Mouse (Mus musculus) adrenal gland, postnatal 36 days (tissue): Measurements from ENCODE around the gene Abcb1a. TPM values are rescaled to one million over a fixed set of nuclear protein-coding genes. Genes with fewer than 3 reads are reported as not detected.

Experiments
- DNase-seq, 2 experiments: peaks; one replicate each; pipeline ENCODE4 v3.0.0; 2021; ENCODE audit warnings: mixed read lengths in 1 of 2
- long read RNA-seq, 2 experiments: library from polyadenylated mRNA; stranded (forward); transcript quantifications; one replicate each; pipeline ENCODE4 v2.0.0; 2021; ENCODE audit warnings: borderline sequencing depth in 2 of 2
- total RNA-seq, 2 experiments: library from RNA; stranded (reverse); gene quantifications; 2 replicates each; pipeline ENCODE4 v1.2.3; 2021

Gene Abcb1a
- 10 to 100 TPM; 53.7 to 54.4 TPM for total RNA-seq
- long read RNA-seq, experiment 1, full-length matches to known transcripts = 3 of 13 reads
- long read RNA-seq, experiment 1, partial matches to known transcripts = 8 of 13 reads
- long read RNA-seq, experiment 1, other reads (novel, unspliced or antisense) = 2 of 13 reads
- long read RNA-seq, experiment 2, partial matches to known transcripts = 0 of 2 reads
- long read RNA-seq, experiment 2, other reads (novel, unspliced or antisense) = 1 of 2 reads

DNA sequence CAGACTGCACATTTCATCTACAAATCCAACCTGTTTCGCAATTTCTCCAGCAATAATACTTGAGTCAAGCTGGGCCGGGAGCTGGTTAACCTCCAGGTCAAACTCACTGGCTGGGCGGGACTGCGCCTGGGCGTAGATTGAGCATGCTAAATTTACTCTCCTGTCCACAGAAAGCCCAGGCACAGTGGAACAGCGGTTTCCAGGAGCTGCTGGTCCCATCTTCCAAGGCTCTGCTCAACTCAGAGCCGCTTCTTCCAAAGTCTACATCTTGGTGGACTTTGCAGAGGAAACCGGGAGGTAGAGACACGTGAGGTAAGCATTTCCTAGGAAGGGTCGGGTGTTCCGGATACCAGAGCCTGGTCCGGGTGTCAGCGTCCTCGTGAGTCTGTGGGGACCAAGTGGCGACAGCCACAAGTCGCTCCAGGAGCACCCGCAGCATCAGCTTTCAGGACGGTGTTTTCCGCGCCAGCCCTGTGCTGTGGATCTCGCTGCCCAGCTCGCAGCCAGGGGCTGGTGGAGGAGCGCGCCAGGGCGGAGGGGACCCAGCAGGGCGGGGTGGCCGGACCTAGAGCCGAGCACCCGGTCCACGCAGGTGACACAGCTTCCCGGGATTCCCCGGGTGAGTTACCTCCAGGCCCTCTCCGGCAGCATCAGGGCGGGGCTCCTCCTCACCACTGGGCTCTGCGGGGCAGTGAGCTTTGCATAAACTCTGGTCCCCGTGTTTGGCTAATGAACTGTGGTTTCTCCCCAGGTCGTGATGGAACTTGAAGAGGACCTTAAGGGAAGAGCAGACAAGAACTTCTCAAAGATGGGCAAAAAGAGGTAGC is at the start of gene Abcb1a:
Gene Abcb1a (plus strand): TSS at position 167 of the 827 bp plus-strand sequence.
- peak; percentile 69 to 83 for DNase-seq

DNA sequence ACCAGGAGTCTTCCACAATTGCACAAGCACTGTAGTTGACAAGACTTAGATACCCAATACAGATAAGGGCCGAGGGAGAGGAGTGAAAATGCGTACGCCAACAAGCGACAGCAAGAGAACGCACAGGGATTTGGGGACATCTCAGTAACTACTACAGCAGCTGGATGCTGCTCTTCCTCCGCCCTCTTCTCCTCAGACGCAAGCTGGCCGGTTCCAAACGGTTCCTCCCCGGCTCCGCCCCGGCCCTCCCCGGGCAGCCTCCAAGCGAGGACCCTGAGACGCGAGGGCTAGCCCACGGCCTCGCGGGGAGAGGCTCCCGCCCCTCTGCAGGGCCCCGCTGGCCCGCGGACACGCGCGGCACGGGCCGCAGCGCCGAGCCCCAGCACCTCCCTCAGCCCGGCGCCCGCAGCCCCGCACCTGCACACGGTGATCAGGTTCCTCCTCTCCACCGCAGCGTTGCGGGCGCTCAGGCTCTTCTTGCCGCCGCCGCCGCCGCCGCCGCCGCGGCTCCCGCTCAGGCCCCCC is 37.7 kb upstream of the Abcb1a start:
- DNase-seq = peak; percentile 79 to 82

DNA sequence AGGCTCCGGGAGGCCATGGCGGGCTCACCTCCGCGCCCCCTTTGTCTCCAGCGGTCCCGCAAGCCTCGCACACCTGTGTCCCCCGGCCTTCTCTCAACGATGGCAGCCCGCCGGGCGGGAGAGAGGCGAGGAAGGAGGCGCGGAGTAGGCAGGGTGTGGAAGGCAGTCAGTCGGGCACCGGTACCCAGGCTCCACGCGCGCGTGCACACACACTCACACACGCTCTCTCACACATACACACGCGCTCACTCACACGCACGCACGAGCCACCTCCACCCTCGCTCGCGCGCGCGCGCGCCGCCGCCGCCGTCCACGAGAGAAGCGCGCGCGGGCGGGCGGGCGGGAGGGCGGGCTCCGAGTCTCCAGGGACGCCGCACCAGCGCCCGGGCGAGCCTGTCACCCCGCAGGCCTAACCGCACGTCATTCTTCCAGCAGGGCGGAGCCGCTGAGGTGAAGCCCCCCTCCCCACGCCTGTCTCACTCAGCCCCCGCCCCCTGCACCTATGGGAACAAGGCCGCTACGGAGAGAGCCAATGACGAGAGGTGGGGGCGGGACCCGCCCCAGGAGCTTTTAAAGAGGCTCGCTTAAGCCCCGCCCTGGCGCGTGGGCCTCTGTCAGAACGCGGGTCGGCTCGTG is 37.2 kb upstream of the Abcb1a start, which contains the start of gene Rundc3b:
Gene Rundc3b (minus strand): TSS at position 357 of the 636 bp plus-strand sequence.
- DNase-seq = peak; percentile 94

DNA sequence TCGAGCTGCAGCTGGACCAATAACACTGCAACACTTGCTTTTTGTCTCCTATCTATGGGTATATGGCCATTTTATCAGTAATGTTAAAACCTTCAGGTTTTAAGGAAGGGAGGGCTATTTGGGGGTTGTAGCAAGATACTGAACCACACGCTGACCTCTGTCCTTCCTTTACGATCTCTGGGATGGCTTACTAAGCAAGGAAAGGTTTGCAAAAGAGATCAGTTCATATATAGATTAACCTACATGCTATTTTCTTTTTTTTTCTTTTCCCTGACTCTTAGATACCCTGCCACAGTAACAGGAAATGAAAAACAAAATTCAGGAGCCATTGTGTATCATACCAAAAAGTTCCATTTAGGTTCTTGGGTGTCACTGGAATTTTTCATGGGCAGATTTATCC is 27.0 kb upstream of the Abcb1a start:
- DNase-seq = no peak

DNA sequence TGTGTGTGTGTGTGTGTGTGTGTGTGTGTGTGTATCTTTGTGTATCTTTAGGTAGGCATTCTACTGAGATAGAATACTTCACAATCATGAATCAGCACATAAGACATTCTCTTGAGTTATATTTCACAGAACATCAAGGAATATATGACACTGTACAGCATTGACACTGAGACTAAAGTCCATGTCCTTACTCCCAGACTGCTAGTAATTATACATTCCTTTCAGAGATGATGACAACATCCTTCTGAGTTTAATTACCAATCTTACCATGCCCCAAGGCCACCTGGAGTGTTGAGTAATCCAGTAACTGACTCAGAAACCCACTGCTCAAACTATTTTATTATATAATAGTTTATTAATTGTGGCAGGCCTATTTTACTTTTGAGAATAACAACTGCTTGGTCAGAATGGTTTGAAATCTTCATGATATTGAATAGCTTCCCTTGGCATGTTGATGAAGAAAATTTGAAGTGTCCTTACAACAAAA is 25.3 kb upstream of the Abcb1a start:
- DNase-seq = peak; percentile 37 to 38

DNA sequence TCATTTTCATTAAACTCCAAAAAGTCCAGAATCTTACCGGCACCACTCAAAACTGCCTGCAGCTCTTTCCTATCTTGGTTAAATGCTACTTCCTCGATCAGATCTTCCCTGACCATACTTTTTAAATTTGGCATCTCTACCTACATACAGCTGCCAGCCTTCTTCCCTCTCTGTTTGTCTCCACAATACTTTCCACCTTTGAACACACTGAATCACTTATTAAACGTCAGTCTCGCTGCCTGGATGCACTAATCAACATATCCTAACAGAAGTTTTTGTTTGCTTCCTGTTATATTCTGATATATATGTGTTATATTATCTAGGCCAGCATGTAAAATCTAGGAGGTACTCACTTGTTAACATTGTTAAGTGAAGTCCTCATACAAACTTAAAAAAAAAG is 11.6 kb upstream of the Abcb1a start:
- DNase-seq = no peak

DNA sequence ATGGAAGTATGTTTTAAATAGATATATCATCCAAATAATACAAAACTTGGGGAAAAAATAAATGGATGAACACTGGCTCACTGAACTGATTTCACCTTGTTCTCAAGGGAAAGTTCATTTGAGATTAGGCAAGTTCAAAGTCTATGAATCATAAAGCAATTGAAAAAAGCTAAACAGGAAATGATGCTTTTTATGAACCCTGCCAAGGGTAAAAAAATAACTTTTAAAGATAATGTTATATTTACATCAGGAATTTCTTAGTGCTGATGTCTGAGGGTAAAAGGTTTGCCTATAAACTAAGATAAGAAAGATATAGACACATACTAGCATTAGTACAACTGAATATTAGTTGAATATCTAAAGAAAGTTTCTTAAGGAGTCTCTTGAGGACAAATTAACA is 11.1 kb upstream of the Abcb1a start:
- DNase-seq = no peak

DNA sequence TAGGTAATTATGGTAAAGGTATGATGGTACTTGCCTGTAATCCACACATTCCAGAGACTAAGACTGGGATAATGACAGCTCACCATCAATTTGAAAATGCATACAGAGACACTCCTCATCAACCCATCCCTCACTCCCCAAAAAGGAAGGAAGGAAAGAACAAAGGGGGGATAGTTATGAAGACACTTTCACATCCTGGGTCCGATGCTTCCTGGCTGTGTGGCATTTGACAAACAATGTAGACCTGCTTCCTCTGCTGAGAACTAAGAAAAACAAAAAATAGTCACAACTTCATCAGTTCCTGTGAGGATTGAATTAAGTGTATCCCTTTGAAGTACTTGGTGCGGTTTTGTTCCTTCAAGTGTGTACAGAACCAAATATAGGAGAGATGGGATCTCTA is 7.8 kb upstream of the Abcb1a start:
- DNase-seq = no peak

DNA sequence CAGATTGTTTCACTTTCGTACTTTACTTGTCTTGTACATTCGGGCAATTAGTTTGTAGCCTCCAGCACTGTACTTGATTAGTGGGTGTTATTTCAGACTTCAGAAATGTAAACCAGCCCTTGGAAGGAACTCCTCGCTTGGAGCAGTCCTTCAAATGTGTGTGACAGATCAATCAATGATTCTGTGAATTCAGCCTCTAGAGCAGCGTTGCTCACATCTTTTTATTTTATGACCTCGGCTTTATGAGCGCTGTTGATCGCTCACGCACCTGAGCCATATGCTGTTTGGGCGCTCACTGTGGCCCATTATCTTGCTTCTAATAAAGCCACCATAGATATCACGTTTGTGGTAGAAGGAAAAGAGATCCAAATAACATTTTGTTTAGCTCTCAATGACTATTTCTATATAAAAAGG is 868 bp downstream of the Abcb1a start:
- DNase-seq = no peak

DNA sequence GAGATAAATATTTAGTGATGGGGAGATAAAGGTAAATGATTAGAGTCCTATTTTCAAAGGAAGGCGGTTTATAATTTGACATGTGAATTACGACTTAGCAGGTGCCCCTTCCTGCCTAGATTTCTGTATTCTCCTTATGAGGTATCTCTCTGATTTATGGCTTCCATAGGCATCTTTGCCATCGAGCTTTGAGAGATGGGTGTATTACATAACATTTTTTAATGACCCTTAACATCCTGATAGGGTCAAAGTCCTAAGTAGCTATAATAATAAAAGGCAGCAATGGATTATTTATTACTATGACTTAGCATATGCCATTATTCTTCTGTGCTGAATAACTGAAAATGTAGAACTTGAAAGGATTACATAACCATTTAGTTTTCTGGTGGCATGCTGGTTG is 4.8 kb downstream of the Abcb1a start:
- no peak for DNase-seq

DNA sequence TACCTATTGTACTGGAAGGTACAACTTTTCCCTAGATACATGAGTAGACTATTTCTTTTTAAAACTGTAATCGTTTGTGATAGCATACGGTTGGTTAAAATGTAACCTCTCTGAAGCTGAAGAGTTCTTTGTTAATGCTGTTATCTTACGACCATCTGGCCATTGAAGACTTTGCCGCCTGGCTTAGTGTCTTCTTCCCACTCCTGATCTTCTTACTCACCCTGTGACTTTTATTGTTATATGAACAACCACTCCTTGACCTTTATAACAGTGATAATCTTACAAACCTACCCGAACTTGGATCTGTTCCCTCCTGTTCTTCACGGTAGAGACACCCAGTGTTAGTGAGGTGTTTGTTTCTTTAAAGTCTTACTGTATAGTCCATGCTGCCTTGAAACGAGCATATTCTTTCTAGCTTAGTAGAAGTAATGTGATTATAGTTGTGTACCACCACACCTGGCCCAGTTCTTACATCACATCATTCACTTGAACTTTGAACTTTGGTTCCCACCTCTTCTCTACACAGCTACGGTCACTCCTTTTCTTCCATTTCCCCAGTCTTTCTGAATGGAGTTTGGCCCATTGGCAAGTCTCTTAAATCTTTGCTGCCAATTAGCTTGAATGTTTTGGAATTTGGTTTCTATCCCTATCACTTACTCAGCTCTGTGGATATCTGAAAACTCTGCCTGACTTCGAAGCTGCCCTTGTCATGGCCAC is 8.0 kb downstream of the Abcb1a start:
- no peak for DNase-seq

DNA sequence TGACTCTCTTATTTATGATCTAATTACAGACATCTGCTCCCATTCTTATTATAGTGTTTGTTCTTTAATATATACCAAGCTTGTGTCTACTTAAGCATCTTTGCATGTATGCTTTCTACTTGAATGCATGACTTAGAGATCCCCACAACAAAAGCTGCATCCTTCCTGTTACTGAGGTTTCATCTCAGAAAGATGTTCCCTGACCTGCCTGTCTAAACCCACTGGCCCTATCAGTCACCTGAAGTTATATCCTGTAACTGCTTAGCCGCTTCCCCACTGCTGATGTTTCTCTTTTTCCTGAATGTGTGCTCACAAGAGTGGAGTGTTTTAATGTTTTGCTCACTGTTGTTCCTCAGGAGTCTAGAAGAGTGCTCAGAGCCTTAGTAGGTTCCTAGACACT is 9.7 kb downstream of the Abcb1a start:
- no peak for DNase-seq

DNA sequence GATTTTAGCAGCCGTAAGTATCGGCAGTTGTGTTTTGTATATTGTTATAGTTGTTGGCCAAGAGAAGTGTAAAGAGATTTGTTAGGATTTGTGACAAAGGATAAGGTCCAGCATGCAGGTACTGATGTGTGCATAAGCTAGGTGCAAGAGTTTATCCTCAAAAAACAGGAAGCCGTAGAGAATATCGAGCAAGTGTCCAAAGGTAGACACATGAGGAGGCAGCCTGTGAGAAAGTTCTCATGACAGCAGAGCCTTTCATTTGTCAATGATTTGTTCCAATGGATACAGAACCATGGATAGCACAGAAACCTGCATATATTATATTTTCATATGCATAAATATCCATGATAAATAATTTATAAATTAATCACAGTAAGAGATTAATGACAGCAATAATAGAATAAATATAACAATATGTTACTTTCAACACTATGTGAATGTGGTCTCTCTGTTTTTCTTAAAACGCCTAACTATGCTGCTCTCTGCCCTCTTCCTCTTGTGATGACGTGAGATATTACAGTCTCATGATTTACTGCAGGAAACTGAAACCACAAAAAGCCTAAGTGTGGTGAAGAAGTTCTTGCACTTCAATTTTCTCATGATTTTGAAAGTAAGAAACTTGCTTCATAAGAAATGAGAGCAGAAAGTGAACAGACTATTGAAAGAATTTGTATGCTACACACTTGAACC is 15.5 kb downstream of the Abcb1a start:
- no peak for DNase-seq

DNA sequence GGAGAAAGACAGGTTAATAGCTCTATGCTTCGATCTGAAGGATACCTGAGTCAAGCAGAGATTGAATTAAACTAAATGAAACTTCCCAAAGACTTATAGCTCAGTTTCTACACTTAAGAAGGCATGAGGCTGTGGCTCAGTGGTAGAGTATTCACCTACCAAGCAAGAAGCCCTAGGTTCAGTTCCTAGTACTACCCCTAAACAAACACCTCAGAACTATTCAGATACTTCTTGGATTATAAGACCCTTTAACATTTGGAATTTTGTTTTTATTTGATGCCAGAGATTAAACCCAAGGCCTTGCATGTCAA is 16.0 kb downstream of the Abcb1a start:
- DNase-seq = no peak

DNA sequence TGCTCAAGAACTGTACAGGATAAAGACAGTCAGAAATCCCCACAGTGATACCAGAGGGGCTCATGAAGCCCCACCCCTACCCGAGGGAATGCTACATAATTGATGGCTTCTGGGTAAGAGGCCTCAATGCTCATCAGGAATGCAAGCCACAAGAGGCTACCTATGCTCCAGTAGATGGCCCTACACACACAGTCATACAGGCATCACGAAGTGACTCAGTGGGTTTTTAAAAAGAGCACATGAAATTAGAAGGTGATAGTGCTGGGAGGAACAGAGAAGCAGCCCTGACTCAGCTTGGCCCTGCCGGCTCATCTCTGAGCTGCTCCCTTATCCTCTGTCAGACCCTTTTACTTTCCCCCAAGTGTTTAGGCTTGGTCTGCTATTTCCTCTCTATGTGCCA is 21.3 kb downstream of the Abcb1a start:
- peak in 1 of 2 experiments; percentile 29 for DNase-seq

DNA sequence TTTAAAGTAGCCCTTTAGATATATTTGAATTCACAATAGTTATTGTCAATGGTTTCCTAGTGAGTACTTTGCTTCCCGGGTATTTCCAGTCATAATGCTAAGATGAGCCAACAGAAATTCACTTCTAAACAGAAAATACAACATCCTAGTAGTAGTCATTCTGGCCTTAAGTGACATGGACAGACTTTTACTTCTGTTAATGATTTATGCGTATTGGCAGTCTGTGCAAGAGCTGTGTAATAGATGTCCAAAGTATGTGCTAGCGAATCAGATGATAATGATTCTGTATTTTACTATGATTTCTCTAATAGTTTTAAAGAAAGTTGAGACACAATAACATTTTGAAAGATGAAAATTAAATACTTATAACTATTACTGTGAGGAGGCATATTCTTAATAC is 23.8 kb downstream of the Abcb1a start:
- DNase-seq = no peak

DNA sequence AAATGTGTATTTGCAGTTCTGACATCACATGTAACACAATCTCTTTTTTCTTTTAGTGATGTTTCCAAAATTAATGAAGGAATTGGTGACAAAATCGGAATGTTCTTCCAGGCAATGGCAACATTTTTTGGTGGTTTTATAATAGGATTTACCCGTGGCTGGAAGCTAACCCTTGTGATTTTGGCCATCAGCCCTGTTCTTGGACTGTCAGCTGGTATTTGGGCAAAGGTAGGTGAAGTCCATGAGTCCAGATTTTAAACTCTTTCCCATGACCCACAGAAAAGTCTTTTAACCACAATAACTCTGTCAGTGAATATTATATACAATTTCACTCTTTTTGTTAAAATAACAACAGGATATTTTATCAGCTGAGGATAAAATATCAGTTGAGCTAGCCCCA is 26.2 kb downstream of the Abcb1a start:
- DNase-seq = no peak

DNA sequence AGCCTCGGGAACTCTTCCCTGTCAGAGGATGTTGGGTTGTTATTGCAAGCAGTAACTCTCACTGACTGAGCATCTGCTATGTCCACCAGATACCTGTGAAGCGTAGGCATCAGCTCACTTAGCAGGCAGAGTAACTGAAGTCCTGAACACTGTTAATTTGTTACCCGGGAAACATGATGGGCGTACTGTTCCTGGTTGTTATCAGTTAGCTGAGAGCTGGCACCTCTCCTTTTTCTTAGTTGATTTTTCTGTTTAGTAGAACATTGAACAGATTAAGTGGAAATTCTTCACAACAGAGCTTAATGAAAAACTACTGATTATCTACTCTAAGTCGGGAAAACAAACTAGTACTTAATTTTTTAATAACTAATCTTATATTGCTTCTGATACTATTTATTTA is 27.7 kb downstream of the Abcb1a start:
- DNase-seq = no peak

DNA sequence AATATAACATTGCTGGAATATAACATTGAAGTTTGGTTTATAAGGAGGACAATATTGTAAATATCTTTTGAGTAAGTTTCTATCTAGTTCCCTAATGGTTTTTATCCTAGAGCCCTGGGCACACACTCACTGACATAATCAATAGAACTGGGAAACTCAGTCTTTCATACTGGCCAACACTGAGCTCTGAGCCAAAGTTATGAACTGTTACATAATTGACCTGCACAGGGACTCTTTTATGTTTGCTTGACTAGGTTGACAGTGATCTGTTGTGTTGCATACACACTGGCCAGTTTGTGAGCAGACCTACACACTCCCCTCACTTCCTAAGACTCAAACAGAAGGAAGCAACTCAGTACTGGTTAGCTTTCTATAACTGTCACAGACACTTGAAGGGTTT is 56.2 kb downstream of the Abcb1a start:
- no peak for DNase-seq

DNA sequence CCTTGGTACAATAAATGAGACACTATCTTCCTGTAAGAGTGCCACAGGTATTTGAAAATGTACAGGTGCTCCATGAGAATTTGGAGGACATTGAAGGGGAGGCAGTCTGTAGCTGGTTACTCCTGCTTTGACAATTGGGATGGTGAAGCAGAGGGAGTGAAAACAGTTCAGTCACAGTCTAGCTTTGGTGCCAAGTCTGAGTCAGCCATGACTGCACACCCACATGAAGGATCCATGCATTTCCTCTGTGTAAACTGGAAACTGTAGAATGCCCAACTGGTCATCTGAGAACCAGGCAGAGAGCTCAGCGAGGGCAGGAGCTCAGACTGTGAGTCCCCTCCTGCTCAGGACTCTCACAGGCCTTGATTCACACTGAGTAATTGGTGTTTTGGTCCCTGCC is 59.7 kb downstream of the Abcb1a start:
- peak; percentile 18 to 33 for DNase-seq

DNA sequence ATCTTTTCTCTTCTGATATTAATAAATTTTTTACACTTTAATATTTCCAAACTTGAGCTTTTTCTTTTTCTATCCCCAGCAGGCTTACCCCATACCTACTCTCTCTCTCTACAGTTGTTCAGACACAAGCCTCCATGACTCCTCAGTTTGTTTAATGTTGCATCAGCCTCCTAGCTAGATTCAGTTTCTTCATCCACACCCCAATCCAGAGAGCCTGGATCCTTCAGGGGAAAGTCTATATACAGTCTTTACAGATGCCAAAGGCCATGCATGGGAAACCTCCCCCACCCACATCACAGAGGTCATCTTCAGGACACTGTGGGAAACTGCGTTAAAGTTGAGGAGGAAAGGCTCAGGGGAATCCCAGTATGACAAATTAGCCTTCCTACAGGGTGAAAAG is 62.3 kb downstream of the Abcb1a start:
- no peak for DNase-seq

DNA sequence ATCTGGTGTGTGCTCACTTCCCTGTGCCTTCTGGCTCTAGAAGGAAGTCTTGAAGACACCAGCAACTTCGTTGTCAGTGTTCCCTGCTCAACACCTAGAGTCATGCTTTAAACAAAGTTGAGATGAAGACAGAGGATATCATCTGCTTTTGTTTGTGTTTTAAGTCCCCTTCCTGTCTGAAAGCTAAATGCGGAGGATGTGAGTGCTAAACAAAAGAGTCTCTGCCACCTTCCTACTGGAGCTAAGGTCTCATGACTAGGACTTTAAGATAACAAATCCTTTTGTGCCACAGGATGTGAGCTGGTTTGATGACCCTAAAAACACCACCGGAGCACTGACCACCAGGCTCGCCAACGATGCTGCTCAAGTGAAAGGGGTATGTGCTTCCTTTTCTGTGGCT is 63.0 kb downstream of the Abcb1a start:
- no peak for DNase-seq
